Mouse (Mus musculus) Muller cell, postnatal 12 days (primary cell): ENCODE measurements around the gene 1700102P08Rik.

ENCODE experiments used
- DNase-seq: peaks from one replicate; pipeline ENCODE4 v3.0.0-alpha.2; 2015; ENCODE audit errors: inconsistent ontology term

The 1700102P08Rik gene

DNA sequence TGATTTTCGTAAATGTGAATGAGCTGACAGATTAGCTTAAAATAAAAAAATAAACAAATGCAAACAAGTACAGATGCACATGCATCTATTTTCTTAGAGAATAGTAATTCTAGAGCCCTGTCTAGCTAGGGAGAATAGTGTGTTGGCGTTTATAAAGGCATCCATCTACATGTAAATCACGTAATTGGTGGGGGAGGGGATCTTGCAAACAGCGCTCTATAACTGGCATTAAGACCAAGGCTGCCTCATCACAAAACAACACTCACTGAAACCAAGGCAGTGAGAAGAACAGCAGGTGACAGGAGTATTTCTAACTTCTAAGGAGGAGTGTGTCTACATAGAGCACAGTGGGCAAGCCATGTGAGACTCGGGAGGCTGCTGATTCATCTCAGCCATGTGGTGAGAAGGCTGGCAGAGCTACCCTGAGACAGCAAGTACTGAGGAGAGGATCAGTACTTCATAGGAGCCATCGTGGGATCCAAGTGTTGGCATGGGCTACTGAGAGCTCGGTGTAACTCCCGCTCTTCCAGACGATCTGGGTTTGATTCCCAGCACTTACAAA, 18.9 kb downstream of the 1700102P08Rik start:
- DNase-seq: no peak

GRCm38 (mm10) chr9:108412221-108412620, 19.6 kb downstream of the 1700102P08Rik start:
- DNase-seq: peak; percentile 7

DNA sequence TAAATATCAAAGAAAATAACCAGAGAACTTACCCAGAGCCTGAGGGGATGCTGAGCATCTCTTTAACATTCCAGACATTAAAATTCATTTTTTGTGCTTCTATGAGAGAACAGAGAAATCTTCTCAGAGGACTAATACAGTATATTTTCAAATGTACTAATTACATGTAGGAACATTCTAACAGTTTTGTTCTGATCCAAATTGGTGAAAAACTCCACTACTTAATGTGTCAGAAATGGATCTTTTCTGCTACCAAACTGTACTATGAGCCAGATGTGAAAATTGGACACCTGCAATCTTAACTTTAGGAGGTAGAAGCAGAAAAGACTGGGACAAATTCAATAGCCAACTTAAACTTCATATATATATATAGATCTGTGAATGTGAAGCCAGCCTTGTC, 35.8 kb downstream of the 1700102P08Rik start, which contains the start of gene Ccdc36:
TSS of gene Ccdc36 (minus strand) at position 101 of the 400 bp plus-strand sequence.
- no peak for DNase-seq

GRCm38 (mm10) chr9:108431431-108432067, 38.9 kb downstream of the 1700102P08Rik start:
- DNase-seq: peak; percentile 24

- DNase-seq: no peak
Measured at GRCm38 (mm10) chr9:108436182-108436581, 43.6 kb downstream of the 1700102P08Rik start, which contains the start of gene BC048562. Gene BC048562, plus strand, starts transcription at chr9:108436482.

GRCm38 (mm10) chr9:108439176-108439575, 46.6 kb downstream of the 1700102P08Rik start:
- DNase-seq: no peak

GRCm38 (mm10) chr9:108440485-108440884, 47.9 kb downstream of the 1700102P08Rik start:
- no peak for DNase-seq

DNA sequence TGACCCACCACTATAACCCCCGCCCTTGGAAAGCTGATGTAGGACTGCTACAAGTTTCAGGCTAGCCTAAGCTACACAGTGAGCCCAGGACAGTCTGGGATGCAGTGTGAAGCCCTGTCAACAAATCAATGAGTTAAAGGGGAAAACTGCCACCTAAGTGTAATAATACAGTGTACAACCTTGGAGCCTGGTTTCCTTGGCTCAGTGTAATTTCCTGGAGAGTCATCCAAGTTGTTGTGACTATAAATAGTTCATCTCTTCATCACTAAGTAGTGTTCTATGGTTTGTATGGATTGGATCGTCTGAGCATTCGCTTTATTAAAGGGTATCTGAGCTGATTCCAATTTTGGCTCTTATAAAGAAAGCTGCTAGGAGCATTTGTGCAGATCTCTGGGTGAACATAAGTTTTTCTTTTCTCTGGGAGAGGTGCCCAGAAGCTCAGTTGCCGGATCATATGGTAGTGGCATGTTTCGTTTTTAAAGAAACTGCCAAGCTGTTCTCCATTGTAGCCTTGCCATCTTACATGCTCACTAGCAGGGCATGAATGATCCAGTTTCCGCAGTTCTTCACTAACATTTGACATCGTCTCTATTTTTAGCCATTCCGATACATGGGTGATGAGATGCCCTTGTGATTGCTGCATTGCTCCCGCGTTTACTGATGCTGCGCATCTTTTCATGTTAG, 48.8 kb downstream of the 1700102P08Rik start:
- DNase-seq: no peak

DNA sequence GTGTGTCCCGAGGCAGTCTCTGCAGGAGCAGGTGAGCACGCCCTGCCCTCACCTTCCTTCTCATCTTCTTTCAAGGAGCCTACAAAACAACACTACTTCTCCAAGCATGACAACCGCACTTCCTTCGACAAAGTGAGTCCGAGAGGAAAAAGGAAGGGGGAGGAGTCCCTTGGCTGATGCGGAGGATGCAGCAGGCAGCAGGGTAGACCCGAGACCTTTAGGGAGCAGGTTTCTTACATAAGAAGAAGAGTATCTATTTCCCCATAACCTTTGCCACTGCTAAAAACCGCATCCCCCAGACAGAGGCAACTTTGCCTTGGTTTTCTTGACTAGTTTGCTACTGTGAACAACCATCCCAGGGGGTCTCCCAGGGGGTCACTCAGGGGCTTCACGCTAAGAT, 52.5 kb downstream of the 1700102P08Rik start:
- DNase-seq: no peak

DNA sequence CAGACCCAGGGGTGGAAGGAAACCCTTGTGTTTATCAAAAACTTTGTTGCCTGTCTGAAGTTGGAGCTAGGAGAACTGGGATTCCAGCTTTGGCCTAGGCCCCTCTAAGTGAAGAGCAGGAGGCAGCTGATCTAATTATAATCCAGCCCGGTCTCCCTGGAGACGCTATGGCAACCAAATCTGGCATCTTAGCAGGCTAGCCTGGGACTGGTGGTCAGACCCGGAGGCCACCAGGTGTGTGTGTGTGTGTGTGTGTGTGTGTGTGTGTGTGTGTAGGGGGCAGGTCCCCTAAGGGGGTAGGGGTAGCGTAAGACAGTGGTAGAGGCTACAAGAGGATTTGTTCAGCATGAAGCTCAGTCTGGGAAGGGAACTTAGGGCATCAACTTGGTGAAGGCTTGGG, 57.3 kb downstream of the 1700102P08Rik start:
- no peak for DNase-seq

DNA sequence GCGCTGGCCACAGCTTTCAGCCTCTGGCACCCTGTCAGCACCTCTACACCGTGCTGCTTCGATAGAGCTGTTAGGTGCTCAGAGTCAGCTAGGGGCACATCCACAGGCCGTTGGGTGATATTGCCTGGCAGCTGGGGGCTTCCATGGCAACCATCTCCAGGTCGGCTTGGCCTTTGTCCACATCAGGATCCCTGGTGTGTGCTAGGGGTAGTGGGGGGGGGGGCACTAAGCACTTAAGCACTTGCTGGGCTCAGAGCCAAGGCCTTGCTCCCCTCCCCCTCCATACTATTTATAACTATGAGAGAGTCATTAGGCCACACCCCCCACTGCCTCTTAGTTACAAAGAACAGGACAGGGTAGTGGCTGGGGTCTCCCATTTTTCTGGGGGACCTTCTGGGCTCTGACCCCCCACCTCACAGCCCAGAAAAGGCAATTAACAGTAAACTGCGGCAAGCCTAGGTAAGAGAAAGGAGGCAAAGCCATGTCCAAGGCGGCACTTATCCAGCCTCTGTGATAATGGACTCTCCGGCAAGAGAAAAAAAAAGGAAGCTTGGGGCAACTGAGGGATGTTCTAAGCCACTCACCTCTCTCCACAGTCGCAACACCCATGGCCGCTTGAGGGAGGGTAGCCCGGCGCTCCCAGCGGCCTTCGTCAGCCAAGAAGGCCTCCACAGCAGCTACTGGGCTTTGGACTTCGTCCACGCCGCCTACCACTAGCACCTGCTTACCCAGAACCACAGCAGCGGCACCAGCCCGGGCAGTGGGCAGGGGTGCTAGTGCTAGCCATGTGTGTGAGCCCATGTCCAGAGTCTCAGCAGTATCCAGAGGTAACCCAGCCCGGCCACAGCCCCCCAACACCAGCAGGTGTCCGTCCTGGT, 57.9 kb downstream of the 1700102P08Rik start:
- DNase-seq: peak; percentile 26

DNA sequence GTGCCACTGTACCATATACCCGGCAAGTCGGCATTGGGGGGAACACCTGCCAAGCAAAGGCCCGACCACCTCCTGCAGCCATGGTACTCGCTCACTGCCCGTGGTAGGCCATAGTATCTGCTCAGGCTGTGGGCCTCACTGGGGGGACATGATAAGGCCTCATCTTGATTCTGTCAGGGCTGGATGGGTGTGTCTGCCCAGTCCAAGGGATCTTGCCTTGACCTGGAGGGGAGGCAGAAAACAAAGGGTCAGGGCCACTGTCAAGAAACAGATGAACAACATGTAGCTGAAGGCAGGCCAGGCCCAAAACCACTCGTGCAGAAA, 58.5 kb downstream of the 1700102P08Rik start:
- DNase-seq: no peak

DNA sequence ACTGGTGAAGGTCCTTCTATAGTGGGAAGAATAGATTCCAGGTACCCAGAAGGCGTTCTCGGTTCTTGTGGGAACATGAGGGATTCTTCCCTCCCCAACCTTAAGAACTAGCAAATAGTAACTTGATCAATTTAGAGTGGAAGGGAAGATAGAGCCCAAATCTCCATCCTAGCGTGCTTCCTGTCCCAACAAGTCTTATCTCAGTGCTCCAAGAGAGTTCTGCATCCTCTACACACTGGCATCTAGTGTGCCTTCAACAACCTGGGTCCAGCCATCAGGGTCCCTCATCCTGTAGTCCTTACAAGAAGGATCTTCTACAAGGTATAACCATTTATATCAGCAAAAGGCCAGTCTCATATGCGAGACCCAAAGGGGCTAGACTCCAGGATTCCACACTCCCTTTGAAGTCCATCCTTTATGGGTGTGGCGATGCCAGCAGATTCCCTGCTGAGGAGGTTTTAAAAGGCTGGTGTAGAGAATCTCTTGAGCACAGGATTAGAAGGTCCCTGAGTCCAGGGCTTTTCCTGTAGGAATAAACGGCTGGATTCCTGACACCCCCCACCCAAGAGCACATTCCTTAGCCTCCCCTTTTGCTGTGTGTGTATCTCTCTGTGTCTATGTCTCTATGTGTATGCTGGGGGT, 59.0 kb downstream of the 1700102P08Rik start:
- DNase-seq: no peak

DNA sequence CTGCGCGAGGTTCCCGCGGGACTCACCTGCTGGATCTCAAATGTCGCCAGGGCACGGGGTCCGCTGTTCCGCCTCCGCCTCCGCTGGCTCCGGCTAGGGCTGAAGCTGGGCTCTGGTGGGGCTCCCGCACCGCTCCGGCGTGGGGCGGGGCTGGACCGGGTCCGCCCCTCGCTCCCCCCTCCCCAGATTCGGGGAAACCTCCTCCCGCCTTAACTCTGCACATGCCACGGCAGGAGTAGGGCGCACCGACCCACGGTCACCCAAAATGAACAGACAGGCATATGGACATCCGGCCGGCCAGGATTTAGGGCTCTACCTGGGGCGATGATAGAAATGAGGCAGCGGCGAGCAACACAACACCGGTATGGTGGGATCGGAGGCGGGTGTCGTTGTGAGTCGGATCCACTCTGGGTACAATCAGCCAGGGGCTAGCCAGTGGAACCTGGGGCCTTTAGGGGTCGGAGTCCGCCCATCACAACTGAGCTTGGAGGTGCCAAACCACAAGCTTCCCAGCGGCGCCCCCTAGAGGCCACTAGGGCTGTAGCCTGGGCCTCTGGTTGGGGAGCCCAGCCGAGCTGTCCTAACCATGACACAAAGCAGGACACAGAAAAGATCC, 59.8 kb downstream of the 1700102P08Rik start:
- peak; percentile 85 for DNase-seq

DNA sequence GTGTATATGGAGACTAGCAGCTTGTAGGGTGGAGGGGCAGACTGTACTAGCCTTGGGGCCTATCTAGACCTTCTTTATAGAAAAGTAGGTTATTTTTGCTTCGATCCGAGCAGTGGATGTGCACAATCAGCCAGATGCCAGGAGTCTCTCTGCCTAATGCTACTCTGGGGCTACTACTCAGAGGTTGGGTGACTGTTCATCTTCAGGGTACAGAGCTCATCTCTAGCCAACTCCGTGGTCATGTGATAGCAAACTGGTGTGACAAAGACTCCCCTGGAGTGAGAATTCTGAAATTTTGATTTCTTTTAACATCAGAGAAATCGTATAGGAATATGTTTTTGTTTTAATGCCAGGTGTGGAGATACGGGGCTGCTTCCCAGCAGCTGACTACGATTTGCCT, 60.3 kb downstream of the 1700102P08Rik start:
- no peak for DNase-seq

- DNase-seq: peak; percentile 24
Measured at GRCm38 (mm10) chr9:108453458-108453857, 60.9 kb downstream of the 1700102P08Rik start.

DNA sequence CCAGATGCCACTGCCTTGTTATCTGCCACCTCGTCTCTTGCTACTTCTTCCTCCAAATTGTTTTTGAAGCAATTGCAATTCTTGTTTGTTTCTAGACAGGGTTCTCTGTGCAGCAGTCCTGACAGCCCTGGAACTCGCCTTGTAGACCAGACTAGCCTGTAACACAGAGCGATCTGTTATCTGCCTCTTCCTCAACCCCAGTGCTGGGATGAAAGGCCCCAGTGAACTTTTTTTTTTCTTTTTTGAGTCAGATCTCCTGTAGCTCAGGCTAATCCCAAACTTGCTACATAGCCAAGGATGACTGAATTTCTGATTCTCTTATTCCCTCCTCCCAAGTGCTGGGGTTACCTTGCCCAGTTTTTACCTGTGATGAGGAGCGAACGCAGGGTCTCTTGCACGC, 61.8 kb downstream of the 1700102P08Rik start:
- DNase-seq: no peak

DNA sequence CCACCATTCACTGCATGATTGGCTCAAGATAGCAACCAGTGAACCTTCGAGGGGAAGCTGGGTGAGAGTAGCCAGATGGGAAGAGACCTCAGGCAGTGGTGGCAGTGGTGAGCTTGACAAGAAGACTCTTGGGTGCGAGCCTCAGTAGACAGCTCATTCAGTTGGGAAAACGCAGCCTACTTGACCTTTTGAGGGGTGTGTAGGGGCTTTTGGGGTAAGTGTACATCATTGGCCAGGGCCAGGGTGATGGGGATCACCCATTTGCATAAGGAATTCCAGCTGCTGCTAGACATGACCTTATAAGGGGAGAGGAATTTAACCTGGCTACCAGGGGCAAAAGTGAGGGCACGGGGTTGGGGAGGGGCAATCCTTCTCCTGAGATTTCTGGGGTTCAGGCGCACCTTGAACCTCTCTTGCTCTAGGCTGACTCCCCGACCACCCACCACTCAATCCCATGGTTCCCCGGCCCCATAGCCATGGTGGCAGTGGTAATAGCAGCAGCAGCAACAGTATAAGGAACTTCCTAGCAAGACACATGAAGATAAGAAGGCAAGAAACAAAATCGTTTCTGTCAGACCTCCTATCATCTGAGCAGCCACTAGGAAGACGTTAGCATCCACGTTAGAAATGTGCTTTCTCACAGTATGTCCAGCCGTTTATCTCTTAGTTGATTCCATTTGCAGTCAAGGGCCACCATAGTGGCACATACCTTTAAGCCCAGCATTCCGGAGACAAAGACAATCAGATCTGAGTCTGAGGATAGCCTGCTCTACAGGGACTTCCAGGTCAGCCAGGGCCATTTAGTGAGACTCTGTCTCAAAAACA, 63.4 kb downstream of the 1700102P08Rik start:
- no peak for DNase-seq

- DNase-seq: no peak
Measured at GRCm38 (mm10) chr9:108456953-108457352, 64.3 kb downstream of the 1700102P08Rik start.

DNA sequence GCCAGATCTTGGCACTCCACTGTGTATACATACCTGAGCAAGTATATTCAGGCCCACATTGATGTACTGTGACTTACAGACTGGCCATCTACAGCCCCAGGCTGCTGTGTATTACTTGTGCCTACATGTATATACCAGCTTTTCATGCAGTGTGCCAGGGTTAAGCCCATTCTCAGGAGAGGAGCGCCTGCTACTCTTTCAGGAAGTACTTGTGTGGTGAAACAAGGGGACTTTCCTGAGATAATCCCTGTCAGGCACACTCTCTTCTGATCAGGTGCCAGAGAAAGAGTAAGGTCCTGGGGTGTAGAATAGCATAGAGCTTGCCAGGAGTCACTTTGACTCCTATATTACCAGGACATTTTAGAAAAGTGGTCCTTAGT, 67.3 kb downstream of the 1700102P08Rik start:
- no peak for DNase-seq
